Mouse (Mus musculus): Measurements from ENCODE around the gene Olfr119.
"Not testable (repeated sequence)": the region's sequence is repeated elsewhere in the genome, so short reads cannot be mapped to it uniquely, and the experiment has no call there.

Olfr119 gene

DNA sequence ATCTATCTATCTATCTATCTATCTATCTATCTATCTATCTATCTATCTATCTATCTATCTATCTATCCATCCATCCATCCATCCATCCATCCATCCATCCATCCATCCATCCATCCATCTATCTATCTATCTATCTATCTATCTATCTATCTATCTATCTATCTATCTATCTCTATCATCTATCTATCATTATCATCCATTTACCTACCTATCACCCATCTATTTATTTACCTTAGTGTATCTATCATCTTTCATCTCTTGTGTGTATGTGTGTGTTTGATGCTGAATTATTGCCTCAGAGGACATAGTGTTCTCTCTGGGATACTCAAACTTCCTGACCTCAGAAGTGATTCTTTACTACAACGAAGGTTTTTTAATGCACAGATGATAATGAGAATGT, at the start of gene Olfr119:
TSS of gene Olfr119 (plus strand) at position 301 of the 400 bp plus-strand sequence.
- DNase-seq (ENCODE audit: low read depth, low spot score) = not testable (repeated sequence)

DNA sequence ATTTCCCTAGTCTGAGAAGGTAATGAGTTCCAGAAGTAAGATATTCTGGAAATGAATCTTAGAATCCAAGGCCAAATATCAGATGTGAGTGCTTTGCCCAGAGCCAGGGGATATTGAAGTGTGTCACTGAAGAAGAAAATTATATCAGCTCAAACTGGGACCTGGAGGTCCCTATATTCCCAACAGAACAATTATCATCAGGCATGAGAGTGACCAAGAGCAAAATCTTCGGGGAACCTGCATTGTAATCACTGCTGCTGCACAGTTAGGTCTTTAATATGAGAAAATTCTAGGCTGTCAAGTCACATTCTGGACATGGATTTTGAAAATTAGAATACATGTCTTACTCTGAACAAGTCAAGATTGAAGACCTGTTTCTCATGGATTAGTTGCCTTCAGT, 32.7 kb upstream of the Olfr119 start, which contains the start of gene Olfr117:
TSS of gene Olfr117 (minus strand) at position 101 of the 400 bp plus-strand sequence.
- DNase-seq (ENCODE audit: low read depth, low spot score) = no peak

DNA sequence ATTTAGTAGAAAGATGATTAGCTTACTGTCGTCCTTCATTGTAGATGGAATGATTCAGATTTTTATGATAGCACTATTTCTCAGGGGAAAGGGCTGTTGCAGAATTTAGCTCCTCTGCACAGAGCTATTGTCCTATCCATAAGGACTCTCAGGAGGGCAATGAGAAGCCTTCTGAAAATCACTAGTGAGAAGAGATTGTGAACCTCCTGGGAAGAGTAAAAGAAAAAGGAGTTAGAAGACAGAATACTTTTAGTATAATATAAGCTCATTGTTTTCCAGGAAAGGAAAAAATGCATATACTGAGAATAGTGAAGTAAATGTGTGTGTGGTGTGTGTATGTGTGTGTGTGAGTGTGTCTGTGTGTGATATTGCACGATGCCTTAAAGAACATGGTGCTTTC, 29.7 kb upstream of the Olfr119 start, which contains the start of gene Olfr118:
TSS of gene Olfr118 (plus strand) at position 301 of the 400 bp plus-strand sequence.
- no peak for DNase-seq (ENCODE audit: low read depth, low spot score)

DNA sequence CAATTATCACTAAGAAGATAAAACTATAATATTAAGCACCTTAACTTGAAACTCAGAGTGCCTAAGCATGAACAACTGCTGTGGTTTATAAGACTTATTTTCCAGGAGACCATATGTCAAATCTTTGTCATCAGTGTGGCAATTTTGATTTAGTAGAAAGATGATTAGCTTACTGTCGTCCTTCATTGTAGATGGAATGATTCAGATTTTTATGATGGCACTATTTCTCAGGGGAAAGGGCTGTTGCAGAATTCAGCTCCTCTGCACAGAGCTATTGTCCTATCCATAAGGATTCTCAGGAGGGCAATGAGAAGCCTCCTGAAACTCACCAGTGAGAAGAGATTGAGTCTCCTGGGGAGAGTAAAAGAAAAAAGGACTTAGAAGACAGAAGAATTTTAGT, 25.1 kb downstream of the Olfr119 start, which contains the start of gene Olfr120:
TSS of gene Olfr120 (plus strand) at position 301 of the 400 bp plus-strand sequence.
- no peak for DNase-seq (ENCODE audit: low read depth, low spot score)

DNA sequence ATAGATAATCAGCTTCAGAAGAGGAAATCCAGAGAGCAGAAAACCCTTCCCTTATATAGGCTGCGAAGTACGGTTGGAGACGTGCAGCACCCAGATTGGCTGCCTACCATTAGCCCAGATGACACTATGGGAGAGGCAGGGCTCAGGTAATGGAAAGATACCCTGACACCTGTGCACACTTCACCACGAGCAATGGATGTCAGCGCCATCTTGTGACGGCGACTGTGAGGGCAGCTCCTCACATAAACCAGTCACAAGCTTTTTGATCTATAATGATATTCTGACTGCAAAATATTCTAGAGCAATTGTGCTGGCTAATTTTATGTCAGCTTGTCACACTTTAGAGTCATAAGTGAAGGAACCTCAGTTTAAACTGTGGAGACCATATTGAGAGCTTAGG, 41.7 kb downstream of the Olfr119 start:
- no peak for DNase-seq (ENCODE audit: low read depth, low spot score)

All from skeletal muscle tissue, adult 2 months (tissue).